Mouse (Mus musculus) brown adipose tissue, adult 24 weeks (tissue): Measurements from ENCODE around the gene Cavin2. TPM values are rescaled to one million over a fixed set of nuclear protein-coding genes. Genes with fewer than 3 reads are reported as not detected.

Experiments
- H3K27ac ChIP-seq: fragments of 200-500 bp; replicated peaks from 2 replicates; pipeline ENCODE4 v1.5.1; 2012; ENCODE audit warnings: low read depth, mild to moderate bottlenecking, low read length
- H3K4me1 ChIP-seq: fragments of 200-500 bp; 2 replicates; pipeline ENCODE4 v1.6.1; 2012; ENCODE audit warnings: low read length, mixed read lengths; ENCODE audit not compliant: control insufficient read depth, insufficient read depth, insufficient read length
- H3K4me3 ChIP-seq: fragments of 200-500 bp; 2 replicates; pipeline ENCODE4 v1.5.1; 2012; ENCODE audit warnings: low read depth, mild to moderate bottlenecking, low read length, moderate library complexity; ENCODE audit not compliant: insufficient read depth
- polyA plus RNA-seq: library from polyadenylated mRNA; stranded (reverse); fragments of >200 nt; gene quantifications from 2 replicates; pipeline ENCODE4 v1.2.4, GENCODE M21; 2012; ENCODE audit not compliant: missing spikeins, insufficient read depth, insufficient read length

Gene Cavin2
- polyA plus RNA-seq, result 104 and 140 TPM in 2 replicates

GRCm38 (mm10) chr1:51288755-51289619, at the start of gene Cavin2:
Cavin2 (plus strand) TSS chr1:51289126.
- Histone ChIP-seq H3K4me1 (0 out of 2 replicates have a peak, but pooled peaks cover 4% of the 10 kb centered on the region), H3K27ac (peak within 1 kb of the TSS; percentile 98)

DNA sequence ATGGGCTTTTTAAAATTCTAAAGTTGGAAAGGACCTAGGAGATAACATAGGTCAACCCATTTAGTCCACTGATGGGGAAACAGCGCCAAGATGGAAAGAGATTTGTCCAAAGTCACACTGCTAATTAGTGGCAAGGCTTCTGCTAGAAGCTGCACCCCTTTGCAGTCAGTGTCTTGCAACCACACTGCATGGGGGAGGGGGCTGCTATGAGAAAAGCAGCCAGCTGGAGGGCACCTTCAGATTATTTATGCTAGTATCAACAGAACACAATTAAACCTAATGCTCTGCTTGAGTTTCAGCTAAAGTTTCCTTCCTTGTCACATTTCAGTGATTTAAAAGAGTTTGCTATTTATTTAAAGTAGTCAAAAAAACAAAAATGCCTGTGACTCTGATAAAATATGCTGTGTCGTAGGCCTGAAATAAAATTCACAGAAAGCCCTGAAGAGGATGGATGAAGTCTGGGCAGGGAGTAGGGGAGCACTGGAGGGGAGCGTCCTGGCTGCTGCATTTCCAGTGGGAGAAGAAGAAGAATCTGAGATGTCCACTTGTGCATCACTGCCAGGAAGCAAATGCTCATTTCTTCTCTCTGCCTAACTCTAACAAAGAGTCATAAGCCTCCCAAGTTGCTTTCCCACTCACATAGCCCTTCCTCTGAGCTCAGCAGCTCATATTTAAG, 47.5 kb upstream of the Cavin2 start:
- Histone ChIP-seq H3K27ac (no peak overlapping the region), H3K4me1 (peaks cover 9% of the 10 kb centered on the region), H3K4me3 (no peak overlapping the region)

More at GRCm38 (mm10) chr1:51288755-51289619, at the start of gene Cavin2:
- peak within 1 kb of the TSS; percentile 89 for H3K4me3 ChIP-seq

DNA sequence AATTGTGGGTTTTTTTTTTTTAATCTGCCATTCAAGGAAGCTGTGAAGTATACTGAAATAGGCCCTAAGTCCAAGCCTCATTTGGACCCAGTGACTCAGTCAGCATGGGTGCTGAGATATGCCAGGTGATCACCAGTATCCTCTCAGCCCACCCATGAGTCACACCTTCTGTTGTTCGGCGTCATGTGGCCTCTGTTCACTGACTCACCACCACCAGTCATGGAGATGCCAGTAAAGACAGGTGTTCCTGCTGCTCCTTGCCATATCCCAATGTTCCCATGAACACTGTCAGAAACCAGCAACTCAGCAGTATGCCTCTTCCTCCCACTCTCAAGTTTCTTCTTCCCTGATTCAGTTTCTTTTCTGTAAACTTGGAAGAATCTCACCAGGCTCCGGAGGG, 45.6 kb upstream of the Cavin2 start:
- no peak overlapping the region for H3K4me3 ChIP-seq
- H3K4me1 ChIP-seq, result peaks cover 9% of the 10 kb centered on the region
- H3K27ac ChIP-seq, result no peak overlapping the region

GRCm38 (mm10) chr1:51243869-51244268, 45.1 kb upstream of the Cavin2 start:
- H3K4me3 ChIP-seq, result no peak overlapping the region
- H3K4me1 ChIP-seq, result peaks cover 9% of the 10 kb centered on the region
- H3K27ac ChIP-seq, result no peak overlapping the region

GRCm38 (mm10) chr1:51245381-51245780, 43.5 kb upstream of the Cavin2 start:
- peaks cover 9% of the 10 kb centered on the region for H3K4me1 ChIP-seq
- no peak overlapping the region for H3K4me3 ChIP-seq
- peak overlapping the region; percentile 33 for H3K27ac ChIP-seq

DNA sequence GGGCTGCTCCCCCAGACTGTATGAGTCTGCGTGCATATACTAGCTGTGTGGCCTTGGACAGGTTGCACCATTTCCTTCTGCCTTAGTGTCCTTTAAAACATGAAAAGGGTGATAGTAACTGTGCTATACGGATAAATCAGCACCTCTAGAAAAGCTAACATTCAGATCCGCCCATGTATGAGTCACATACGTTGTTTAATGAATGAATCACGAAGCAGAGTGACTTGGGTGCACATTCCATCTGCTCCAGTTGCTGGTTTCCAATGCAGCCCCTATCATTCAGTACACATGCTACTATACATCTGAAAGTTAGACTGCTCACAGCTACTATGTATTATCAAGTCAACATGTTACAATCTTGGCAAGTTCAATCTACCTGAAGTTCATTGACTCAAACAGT, 38.6 kb upstream of the Cavin2 start:
- Histone ChIP-seq H3K4me3 (no peak overlapping the region), H3K27ac (no peak overlapping the region), H3K4me1 (peaks cover 2% of the 10 kb centered on the region; the same call in 1 of the 2 replicates)

- Histone ChIP-seq H3K4me3 (no peak overlapping the region), H3K4me1 (peaks cover 14% of the 10 kb centered on the region; the same call in 1 of the 2 replicates)
Measured at GRCm38 (mm10) chr1:51265118-51265800, 23.7 kb upstream of the Cavin2 start.

GRCm38 (mm10) chr1:51265926-51266325, 23.0 kb upstream of the Cavin2 start:
- H3K4me3 ChIP-seq, result no peak overlapping the region
- peaks cover 18% of the 10 kb centered on the region; the same call in 1 of the 2 replicates for H3K4me1 ChIP-seq
- H3K27ac ChIP-seq, result peak overlapping the region; percentile 95

More at GRCm38 (mm10) chr1:51265118-51265800, 23.7 kb upstream of the Cavin2 start:
- H3K27ac ChIP-seq, result peak overlapping the region; percentile 95

DNA sequence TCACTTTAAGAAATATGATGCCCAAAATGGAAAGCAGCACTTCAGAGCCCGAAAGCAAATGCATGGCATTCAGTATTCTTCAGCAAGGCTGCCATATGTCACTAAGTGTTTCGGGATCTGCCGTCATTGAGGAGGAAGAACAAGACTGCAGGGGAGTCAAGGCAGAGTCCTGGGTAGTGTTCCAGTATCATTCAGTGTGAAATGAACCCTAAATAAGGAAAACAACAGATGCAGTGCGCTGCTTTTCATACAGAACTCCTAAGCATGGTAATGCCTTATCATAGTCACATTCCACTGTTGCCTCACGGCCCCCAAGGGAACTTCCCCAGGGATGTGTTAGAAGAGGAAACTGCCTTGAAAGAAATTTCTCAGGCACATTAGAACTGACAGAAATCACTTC, 21.8 kb upstream of the Cavin2 start:
- Histone ChIP-seq H3K27ac (peak overlapping the region; percentile 95), H3K4me1 (peaks cover 27% of the 10 kb centered on the region; the same call in 1 of the 2 replicates), H3K4me3 (peak overlapping the region; percentile 8; the same call in 1 of the 2 replicates)

DNA sequence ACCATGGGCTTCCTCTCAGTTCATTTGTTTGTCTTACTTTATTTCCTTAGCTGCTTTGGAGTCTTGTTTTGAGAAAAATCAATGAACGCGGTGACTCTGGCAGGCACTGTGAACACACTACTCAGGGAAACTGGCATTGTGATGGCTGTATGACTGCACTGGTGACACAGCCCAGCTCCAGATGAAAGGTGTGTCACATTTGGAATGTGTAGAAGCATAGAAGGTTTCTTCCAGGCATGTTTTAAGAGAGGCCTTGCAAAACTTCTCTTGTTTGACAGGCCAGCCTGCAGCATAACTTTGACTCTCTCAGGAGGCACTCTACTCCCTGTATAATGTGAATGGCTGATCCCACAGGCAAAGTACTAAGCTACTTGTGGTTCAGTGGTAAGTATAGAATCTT, 20.7 kb upstream of the Cavin2 start:
- Histone ChIP-seq H3K4me3 (no peak overlapping the region), H3K27ac (peak overlapping the region; percentile 68), H3K4me1 (peaks cover 30% of the 10 kb centered on the region)

DNA sequence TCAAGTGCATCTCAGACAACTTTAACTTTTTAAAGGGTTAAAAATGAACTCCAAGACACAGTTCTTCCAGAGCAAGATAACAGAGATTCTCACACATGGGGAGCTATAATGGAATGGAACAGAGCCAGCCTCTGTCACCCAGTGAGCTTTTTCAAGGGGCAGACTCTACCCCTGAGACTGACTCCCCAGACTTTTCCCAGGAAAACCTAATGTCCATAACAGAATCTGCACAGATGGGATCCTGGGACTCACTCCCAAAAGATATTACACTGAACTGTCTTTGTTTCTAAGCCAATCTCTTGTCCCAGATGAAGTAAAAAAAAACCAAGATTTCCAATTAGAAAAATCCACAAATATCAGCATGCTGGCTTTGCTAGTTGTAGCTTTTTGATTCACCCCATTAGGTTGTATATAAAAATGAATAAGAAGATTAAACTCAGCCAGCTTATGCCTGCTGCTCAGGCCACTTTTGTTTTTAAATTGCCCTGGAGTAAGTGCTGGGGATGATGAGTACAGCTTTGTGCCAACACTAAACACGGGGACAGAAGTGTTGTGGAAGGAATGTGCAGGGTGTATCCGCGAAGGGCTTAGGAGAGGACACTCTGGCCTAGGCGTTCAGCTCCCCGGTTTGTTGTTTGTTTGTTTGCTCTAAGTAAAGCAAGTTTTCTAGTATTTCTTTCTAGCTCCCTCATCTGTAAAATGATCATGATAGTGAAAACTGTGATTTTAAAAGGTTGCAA, 18.6 kb upstream of the Cavin2 start:
- H3K4me1 ChIP-seq, result peaks cover 33% of the 10 kb centered on the region

DNA sequence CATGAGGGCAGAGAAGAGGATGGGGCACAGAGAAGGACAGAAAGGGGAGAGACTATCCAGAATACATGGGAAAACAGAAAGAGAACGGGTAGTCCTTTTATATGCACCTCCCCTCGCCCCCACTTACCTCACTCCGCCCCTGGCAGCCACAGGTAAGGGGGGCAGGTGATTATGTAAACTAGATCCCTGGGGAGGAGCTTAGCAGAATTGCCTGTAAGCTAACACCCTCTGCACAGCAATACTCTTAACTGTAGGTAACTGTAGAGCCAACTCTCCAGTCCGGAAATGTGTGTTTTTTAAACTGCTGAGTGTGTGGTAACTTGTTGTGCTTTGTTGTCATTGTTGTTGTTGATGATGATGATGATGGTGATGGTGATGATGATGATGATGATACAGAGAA, 17.1 kb upstream of the Cavin2 start:
- Histone ChIP-seq H3K4me1 (peaks cover 34% of the 10 kb centered on the region), H3K27ac (peak overlapping the region; percentile 70)

More for the DNA sequence above, 18.6 kb upstream of the Cavin2 start:
- Histone ChIP-seq H3K4me3 (no peak overlapping the region), H3K27ac (peak overlapping the region; percentile 46; the same call in 1 of the 2 replicates)

GRCm38 (mm10) chr1:51272583-51273201, 16.2 kb upstream of the Cavin2 start:
- Histone ChIP-seq H3K4me1 (peaks cover 34% of the 10 kb centered on the region), H3K27ac (peak overlapping the region; percentile 70)

More for the DNA sequence above, 17.1 kb upstream of the Cavin2 start:
- H3K4me3 ChIP-seq, result no peak overlapping the region

More at GRCm38 (mm10) chr1:51272583-51273201, 16.2 kb upstream of the Cavin2 start:
- H3K4me3 ChIP-seq, result no peak overlapping the region
